Mouse (Mus musculus) adrenal gland, postnatal 14 days (tissue): ENCODE measurements at regions not wholly inside any gene's neighbourhood (a gene's known extent, or its start where the extent isn't known, plus 50 kb on each side); places are given as distances from the start of the nearest gene placed in this dataset.
A peak's percentile ranks its signal among the peaks of the same experiment; 100 is the strongest.

Experiments
- DNase-seq: peaks from one replicate; pipeline ENCODE4 v3.0.0; 2021; ENCODE audit warnings: mixed read lengths

GRCm38 (mm10) chr7:69812301-69812700 lies 554.2 kb downstream of the Nr2f2 start:
- no peak for DNase-seq

- peak; percentile 8 for DNase-seq
Observed at GRCm38 (mm10) chr7:69810873-69811272, 555.7 kb downstream of the Nr2f2 start.

GRCm38 (mm10) chr7:69807220-69807619 lies 559.3 kb downstream of the Nr2f2 start:
- peak; percentile 6 for DNase-seq

- DNase-seq = no peak
Observed at GRCm38 (mm10) chr7:69770980-69771348, 595.6 kb downstream of the Nr2f2 start.

- DNase-seq = no peak
Observed at GRCm38 (mm10) chr7:69770313-69770979, 596.1 kb downstream of the Nr2f2 start.

GRCm38 (mm10) chr7:69766451-69766850 lies 600.1 kb downstream of the Nr2f2 start:
- no peak for DNase-seq

GRCm38 (mm10) chr7:69740495-69740894 lies 626.0 kb downstream of the Nr2f2 start:
- DNase-seq = no peak

- no peak for DNase-seq
Observed at GRCm38 (mm10) chr7:69738998-69739397, 627.5 kb downstream of the Nr2f2 start.

- no peak for DNase-seq
Observed at GRCm38 (mm10) chr7:69715081-69715480, 651.5 kb downstream of the Nr2f2 start.

GRCm38 (mm10) chr7:69670211-69670610 lies 696.3 kb downstream of the Nr2f2 start:
- DNase-seq = no peak

- no peak for DNase-seq
Observed at GRCm38 (mm10) chr7:69655583-69655982, 711.0 kb downstream of the Nr2f2 start.

GRCm38 (mm10) chr7:69645449-69645848 lies 721.1 kb downstream of the Nr2f2 start:
- no peak for DNase-seq

GRCm38 (mm10) chr7:69641652-69642051 lies 724.9 kb downstream of the Nr2f2 start:
- no peak for DNase-seq

GRCm38 (mm10) chr7:69599866-69600265 lies 766.7 kb downstream of the Nr2f2 start:
- no peak for DNase-seq

- DNase-seq = no peak
Observed at GRCm38 (mm10) chr7:69585716-69586115, 780.8 kb downstream of the Nr2f2 start.

GRCm38 (mm10) chr7:69585131-69585530 lies 781.4 kb downstream of the Nr2f2 start:
- no peak for DNase-seq

GRCm38 (mm10) chr7:69584516-69584915 lies 782.0 kb downstream of the Nr2f2 start:
- no peak for DNase-seq

- DNase-seq = no peak
Observed at GRCm38 (mm10) chr7:69583901-69584300, 782.6 kb downstream of the Nr2f2 start.

- no peak for DNase-seq
Observed at GRCm38 (mm10) chr7:69581668-69582067, 784.9 kb downstream of the Nr2f2 start.

- no peak for DNase-seq
Observed at GRCm38 (mm10) chr7:69578958-69579810, 787.4 kb downstream of the Nr2f2 start.

- DNase-seq = no peak
Observed at GRCm38 (mm10) chr7:69577754-69578153, 788.8 kb downstream of the Nr2f2 start.

- no peak for DNase-seq
Observed at GRCm38 (mm10) chr7:69576596-69576995, 789.9 kb downstream of the Nr2f2 start.

- DNase-seq = no peak
Observed at GRCm38 (mm10) chr7:69573730-69574129, 792.8 kb downstream of the Nr2f2 start.
